Mouse (Mus musculus): Measurements from ENCODE around the gene Mettl7b.

Mettl7b gene

GRCm38 (mm10) chr10:128919966-128920365, 40.8 kb downstream of the Mettl7b start:
- in situ Hi-C loops (cut with MboI, MseI), result no loop called here

- in situ Hi-C loops (cut with MboI, MseI), result no loop called here
Measured at GRCm38 (mm10) chr10:128919203-128919631, 41.6 kb downstream of the Mettl7b start.

GRCm38 (mm10) chr10:128918246-128918645, 42.5 kb downstream of the Mettl7b start:
- in situ Hi-C loops (cut with MboI, MseI), result no loop called here

GRCm38 (mm10) chr10:128917400-128917799, 43.4 kb downstream of the Mettl7b start:
- in situ Hi-C loops (cut with MboI, MseI), result no loop called here

- in situ Hi-C loops (cut with MboI, MseI), result no loop called here
Measured at GRCm38 (mm10) chr10:128916665-128917064, 44.1 kb downstream of the Mettl7b start.

GRCm38 (mm10) chr10:128915550-128915949, 45.2 kb downstream of the Mettl7b start:
- in situ Hi-C loops (cut with MboI, MseI), result no loop called here

- in situ Hi-C loops (cut with MboI, MseI), result no loop called here
Measured at GRCm38 (mm10) chr10:128913696-128914095, 47.1 kb downstream of the Mettl7b start.

- in situ Hi-C loops (cut with MboI, MseI), result no loop called here
Measured at GRCm38 (mm10) chr10:128913219-128913618, 47.6 kb downstream of the Mettl7b start.

- in situ Hi-C loops (cut with MboI, MseI), result no loop called here
Measured at GRCm38 (mm10) chr10:128912791-128913190, 48.0 kb downstream of the Mettl7b start.

- in situ Hi-C loops (cut with MboI, MseI), result no loop called here
Measured at GRCm38 (mm10) chr10:128912268-128912667, 48.5 kb downstream of the Mettl7b start.

GRCm38 (mm10) chr10:128911430-128911829, 49.4 kb downstream of the Mettl7b start:
- in situ Hi-C loops (cut with MboI, MseI), result no loop called here

GRCm38 (mm10) chr10:128910066-128910841, 50.5 kb downstream of the Mettl7b start:
- in situ Hi-C loops (cut with MboI, MseI), result no loop called here

- in situ Hi-C loops (cut with MboI, MseI), result loop anchor here (5.0 kb wide), 1 partner anchor 68 kb away; no protein-coding TSS in a partner anchor
Measured at GRCm38 (mm10) chr10:128909567-128910028, 51.2 kb downstream of the Mettl7b start.

GRCm38 (mm10) chr10:128908778-128909448, 51.9 kb downstream of the Mettl7b start:
- in situ Hi-C loops (cut with MboI, MseI), result loop anchor here (5.0 kb wide), 1 partner anchor 68 kb away; no protein-coding TSS in a partner anchor
